Mouse (Mus musculus): ENCODE measurements around the gene Clic3. TPM values are rescaled to one million over a fixed set of nuclear protein-coding genes. Genes with fewer than 3 reads are reported as not detected.
A peak's percentile ranks its signal among the peaks of the same experiment; 100 is the strongest.

Gene Clic3
- polyA plus RNA-seq, 1 experiment: not detected

DNA sequence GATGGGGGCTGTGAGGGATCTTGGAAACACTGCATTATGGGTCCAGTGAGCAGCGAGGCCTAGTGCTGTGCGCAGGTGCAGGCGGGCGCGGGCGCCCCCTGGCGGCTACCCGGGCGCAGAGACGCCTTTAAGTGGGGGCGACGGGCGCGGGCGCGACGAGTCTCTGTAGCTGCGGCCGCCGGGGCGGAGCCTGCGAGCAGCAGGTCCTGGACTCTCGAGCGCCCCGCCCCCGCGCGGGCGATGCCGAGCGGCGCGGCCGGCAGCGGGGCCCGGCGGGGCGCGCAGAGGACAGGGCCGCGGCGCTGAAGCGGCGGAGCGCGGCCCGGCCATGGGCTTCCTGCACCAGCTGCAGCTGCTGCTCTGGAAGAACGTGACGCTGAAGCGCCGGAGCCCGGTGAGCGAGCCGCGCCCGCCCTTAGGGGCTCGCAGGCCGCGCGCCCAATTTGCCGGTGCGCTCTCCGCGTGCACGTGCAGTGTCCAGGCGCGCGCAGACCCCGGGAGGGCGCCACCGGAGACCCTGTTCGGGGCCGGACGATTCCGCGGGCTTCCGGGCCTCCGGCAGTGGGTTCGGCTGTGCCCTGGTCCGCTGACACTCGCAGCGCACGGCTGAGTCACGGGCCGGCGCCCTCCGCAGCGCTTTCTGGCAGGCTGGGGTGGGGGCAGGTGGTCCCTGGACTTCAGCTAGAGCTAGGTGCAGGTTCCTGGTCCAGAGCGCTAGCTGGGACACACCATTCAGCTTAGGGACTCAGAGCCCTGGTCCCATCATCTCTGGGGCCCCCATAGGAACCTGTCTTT lies 28.0 kb upstream of the Clic3 start, which contains the start of gene Abca2:
Abca2 (plus strand) TSS at position 262 of the 795 bp plus-strand sequence.
- Histone ChIP-seq H3K4me3 (ENCODE audit: insufficient read depth, low read length) (peak within 1 kb of the TSS; percentile 48), H3K27ac (ENCODE audit: insufficient read depth, low read length) (no peak within 1 kb of the TSS)

DNA sequence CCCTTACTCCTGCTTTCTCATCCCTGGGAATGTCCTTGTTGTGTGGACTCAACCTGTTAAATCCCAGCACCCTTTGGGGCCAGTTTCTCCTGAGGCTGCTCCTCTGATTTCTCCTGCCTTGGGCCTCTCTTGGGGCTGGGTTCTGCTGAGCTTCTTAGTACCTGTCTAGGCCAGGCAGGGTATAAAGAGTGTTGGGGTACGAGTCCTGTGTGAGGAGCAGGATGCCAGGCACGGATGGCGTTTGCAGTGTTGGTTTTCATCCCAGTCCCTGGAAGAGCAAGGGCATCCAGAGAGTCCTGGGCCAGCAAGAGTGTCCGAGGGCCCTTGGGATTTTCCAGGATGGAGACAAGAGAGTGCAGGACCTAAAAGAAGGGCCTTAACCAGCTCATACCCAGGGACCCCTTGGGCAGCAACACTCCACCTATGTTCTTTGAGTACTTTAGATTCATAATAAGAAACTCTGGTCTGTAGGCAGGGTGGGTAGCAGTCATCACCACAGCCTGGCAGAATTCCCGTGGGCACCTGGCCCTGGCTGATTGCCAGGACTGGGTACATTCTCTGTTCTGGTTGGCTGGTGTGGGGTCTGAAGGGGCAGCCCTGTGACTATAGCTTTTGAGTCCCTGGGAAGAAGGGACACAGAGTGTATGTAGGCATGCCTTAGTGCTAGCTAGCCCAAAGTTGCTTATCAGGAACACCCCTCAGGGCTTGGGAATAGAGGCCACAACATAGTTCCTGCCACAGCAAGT lies 27.0 kb upstream of the Clic3 start:
- H3K4me1 ChIP-seq (ENCODE audit: control insufficient read depth, insufficient read depth, low read length): no peaks in the 10 kb centered on the region
- H3K4me3 ChIP-seq (ENCODE audit: insufficient read depth, low read length): peak overlapping the region; percentile 48; the same call in 1 of the 2 replicates
- H3K27ac ChIP-seq (ENCODE audit: insufficient read depth, low read length): no peak overlapping the region
- TF ChIP-seq CTCF (IDR thresholded peaks at IDR 0.05; ENCODE audit: borderline replicate concordance, insufficient read depth, low read length): no peak

More for the DNA sequence above, 28.0 kb upstream of the Clic3 start, which contains the start of gene Abca2:
- H3K4me1 ChIP-seq (ENCODE audit: control insufficient read depth, insufficient read depth, low read length): no peaks in the 10 kb centered on the region
- peak; percentile 27; the same call in 1 of the 2 replicates for TF ChIP-seq POLR2A (IDR thresholded peaks at IDR 0.05; ENCODE audit: low read depth, low read length)
- peak; percentile 76 for TF ChIP-seq CTCF (IDR thresholded peaks at IDR 0.05; ENCODE audit: borderline replicate concordance, insufficient read depth, low read length)

DNA sequence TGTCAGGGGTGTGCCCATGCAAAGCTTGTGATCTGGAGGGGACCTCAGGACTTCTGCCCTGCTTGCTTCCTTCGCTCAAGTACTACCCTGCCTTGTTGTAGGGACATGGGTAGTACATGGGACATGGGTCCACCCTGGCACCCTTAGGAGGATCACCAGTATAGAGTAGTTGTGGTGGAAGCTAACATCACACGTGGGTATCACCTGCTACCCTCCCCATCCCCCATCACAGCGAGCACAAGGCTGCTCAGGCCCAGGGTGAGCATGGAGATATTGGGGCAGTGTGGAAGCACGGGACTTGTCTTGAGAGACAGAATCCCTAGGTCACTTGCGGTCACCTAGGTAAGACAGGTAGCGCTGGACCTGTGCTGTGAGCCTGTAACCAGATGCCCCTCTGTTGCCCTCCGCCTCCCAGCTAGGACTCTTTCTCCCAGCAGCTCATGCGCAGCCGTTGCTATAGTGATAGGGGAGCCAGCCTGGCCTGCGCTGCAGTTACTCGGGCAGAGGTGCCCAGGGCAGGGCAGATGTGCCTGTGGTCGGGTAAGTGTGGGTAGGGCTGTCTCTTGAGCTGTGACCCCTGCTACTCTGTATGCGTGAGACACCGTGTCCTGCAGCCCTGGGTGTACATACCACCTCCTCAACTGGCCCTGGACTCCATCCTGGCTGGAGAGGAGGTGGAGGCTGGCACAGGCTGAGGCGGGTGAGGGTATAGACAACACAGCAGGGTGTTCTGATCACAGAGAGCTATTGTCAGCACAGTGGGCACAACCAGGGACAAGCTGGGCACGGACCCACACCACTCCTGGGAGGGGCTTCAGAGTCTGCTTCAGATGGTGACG lies 26.0 kb upstream of the Clic3 start:
- Histone ChIP-seq H3K27ac (ENCODE audit: insufficient read depth, low read length) (no peak overlapping the region), H3K4me3 (ENCODE audit: insufficient read depth, low read length) (no peak overlapping the region), H3K4me1 (ENCODE audit: control insufficient read depth, insufficient read depth, low read length) (no peaks in the 10 kb centered on the region)
- no peak for TF ChIP-seq CTCF (IDR thresholded peaks at IDR 0.05; ENCODE audit: borderline replicate concordance, insufficient read depth, low read length)
- TF ChIP-seq POLR2A (IDR thresholded peaks at IDR 0.05; ENCODE audit: low read depth, low read length): no peak

DNA sequence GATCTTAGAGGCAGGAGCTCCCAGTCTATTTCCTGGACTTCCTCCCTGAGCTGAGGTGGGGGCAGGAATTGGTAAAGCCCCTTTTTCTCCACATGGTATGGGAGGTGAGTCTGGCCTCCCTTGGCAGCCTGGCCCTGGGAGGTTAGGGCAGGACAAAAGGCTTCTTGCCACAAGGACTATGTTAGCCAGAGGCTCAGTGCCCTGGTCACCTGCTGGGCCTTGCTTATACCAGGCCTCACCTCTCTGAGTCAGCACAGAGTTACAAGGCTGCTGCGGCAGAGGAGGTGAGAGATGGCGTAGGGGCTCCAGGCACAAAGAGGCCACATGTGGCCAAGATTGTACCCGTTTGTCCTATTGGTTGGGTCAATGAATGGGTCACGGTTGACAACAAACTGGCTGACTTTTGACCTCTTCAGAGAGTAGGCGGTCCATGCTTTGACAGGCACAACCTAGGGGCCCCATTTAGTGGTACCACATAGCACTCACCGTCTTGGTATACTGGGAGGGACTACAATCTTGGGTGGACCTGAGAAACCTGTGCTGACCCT lies 25.3 kb upstream of the Clic3 start:
- TF ChIP-seq CTCF (IDR thresholded peaks at IDR 0.05; ENCODE audit: borderline replicate concordance, insufficient read depth, low read length) (no peak), POLR2A (IDR thresholded peaks at IDR 0.05; ENCODE audit: low read depth, low read length) (no peak)
- Histone ChIP-seq H3K27ac (ENCODE audit: insufficient read depth, low read length) (no peak overlapping the region), H3K4me1 (ENCODE audit: control insufficient read depth, insufficient read depth, low read length) (no peaks in the 10 kb centered on the region), H3K4me3 (ENCODE audit: insufficient read depth, low read length) (no peak overlapping the region)

DNA sequence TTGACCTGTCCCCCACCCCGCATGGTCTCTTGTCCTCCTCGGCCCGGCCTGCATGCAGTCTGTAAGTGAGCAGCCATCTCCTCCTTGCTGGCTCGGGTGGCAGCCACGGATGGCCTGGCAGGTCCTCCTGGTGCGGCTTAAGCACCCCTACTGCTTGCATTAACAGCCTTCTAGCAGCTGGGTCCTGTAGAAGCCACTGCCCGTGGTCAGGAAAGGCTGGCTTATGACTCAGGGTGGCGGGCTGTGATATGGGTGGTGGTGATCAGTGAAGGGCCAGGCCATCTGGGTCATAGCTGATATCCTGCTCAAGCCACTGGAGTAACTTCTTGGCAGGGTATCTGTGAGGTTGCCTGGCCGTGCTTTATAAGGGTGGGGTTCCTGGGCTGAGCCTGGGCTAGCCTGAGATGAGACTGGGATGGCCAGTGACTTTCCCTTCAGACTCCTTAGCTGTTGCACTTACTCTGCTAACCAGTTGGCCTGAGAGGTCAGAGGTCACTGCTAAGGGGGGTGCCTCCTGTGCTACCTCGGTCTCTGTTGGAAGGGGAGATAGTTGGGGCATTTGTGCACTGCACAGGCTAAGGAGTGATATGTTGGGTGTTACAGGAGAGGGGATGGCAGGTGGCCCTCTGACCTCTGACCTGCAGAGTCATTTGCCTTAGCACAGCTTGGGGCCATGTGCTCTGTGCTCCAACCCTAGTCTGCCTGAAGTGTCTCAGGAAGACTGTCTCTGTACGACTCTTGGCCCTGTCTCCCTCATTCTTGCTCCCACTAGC lies 24.1 kb upstream of the Clic3 start:
- Histone ChIP-seq H3K27ac (ENCODE audit: insufficient read depth, low read length) (no peak overlapping the region), H3K4me3 (ENCODE audit: insufficient read depth, low read length) (no peak overlapping the region), H3K4me1 (ENCODE audit: control insufficient read depth, insufficient read depth, low read length) (no peaks in the 10 kb centered on the region)
- TF ChIP-seq POLR2A (IDR thresholded peaks at IDR 0.05; ENCODE audit: low read depth, low read length): no peak
- TF ChIP-seq CTCF (IDR thresholded peaks at IDR 0.05; ENCODE audit: borderline replicate concordance, insufficient read depth, low read length): no peak

DNA sequence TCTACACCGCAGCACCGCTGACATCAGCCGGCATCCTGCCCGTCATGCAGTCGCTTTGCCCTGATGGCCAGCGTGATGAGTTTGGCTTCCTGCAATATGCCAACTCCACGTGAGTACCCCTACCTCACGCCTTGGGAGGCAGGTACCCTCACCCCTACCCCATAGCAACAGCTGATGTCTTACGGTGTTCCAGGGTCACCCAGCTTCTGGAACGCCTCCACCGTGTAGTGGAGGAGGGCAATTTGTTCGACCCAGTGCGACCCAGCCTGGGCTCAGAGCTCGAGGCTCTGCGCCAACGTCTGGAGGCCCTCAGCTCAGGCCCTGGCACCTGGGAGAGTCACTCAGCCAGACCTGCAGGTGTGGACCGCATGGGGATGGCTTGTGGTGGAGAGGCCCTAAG lies 23.5 kb upstream of the Clic3 start:
- Histone ChIP-seq H3K4me1 (ENCODE audit: control insufficient read depth, insufficient read depth, low read length) (no peaks in the 10 kb centered on the region), H3K27ac (ENCODE audit: insufficient read depth, low read length) (no peak overlapping the region), H3K4me3 (ENCODE audit: insufficient read depth, low read length) (no peak overlapping the region)
- no peak for TF ChIP-seq CTCF (IDR thresholded peaks at IDR 0.05; ENCODE audit: borderline replicate concordance, insufficient read depth, low read length)
- no peak for TF ChIP-seq POLR2A (IDR thresholded peaks at IDR 0.05; ENCODE audit: low read depth, low read length)

DNA sequence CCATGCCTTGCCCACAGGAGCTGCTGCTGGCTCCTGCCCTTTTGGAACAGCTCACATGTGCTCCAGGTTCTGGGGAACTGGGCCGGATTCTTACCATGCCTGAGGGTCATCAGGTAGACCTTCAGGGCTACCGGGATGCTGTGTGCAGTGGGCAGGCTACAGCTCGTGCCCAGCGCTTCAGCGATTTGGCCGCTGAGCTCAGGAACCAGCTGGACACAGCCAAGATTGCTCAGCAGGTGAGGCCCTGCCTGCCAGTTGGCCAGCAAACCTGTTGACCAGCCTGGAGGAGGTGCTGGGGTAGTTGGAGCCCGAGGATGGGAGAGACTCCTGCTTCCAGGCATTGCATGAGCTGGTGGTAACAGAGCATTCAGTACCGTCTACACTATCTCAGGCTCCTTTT lies 22.3 kb upstream of the Clic3 start:
- Histone ChIP-seq H3K4me3 (ENCODE audit: insufficient read depth, low read length) (no peak overlapping the region), H3K27ac (ENCODE audit: insufficient read depth, low read length) (no peak overlapping the region), H3K4me1 (ENCODE audit: control insufficient read depth, insufficient read depth, low read length) (no peaks in the 10 kb centered on the region)
- TF ChIP-seq CTCF (IDR thresholded peaks at IDR 0.05; ENCODE audit: borderline replicate concordance, insufficient read depth, low read length) (no peak), POLR2A (IDR thresholded peaks at IDR 0.05; ENCODE audit: low read depth, low read length) (no peak)

DNA sequence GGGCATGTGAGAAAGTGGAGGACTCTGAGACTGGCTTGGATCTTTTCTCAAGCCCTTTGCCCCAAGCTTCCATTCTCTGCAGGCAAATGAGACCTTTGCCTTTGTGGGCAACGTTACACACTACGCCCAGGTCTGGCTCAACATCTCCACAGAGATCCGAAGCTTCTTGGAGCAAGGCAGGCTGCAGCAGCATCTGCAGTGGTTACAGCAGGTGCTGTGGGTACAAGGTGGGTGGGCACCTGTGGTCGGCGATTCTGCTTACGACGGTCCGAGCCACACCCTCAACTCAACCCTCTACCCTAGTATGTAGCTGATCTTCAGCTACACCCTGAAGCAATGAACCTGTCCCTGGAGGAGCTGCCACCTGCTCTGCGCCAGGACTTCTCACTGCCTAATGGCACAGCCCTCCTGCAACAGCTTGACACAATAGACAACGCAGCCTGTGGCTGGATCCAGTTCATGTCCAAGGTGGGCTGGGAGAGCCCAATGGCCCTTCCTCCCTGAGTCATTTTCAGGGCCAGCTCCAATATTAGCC lies 20.3 kb upstream of the Clic3 start:
- Histone ChIP-seq H3K27ac (ENCODE audit: insufficient read depth, low read length) (no peak overlapping the region), H3K4me1 (ENCODE audit: control insufficient read depth, insufficient read depth, low read length) (no peaks in the 10 kb centered on the region), H3K4me3 (ENCODE audit: insufficient read depth, low read length) (no peak overlapping the region)
- TF ChIP-seq POLR2A (IDR thresholded peaks at IDR 0.05; ENCODE audit: low read depth, low read length): no peak
- TF ChIP-seq CTCF (IDR thresholded peaks at IDR 0.05; ENCODE audit: borderline replicate concordance, insufficient read depth, low read length): no peak
